Mouse (Mus musculus) midbrain, postnatal 0 days (tissue): ENCODE measurements around the gene Thra. TPM values are rescaled to one million over a fixed set of nuclear protein-coding genes. Genes with fewer than 3 reads are reported as not detected.
"Not testable (repeated sequence)": the region's sequence is repeated elsewhere in the genome, so short reads cannot be mapped to it uniquely, and the experiment has no call there.

ENCODE experiments used
- ATAC-seq: fragments of 200-750 bp; cut with Nextera tagmentation; 2 replicates; pipeline ENCODE4 v1.8.0; 2017; ENCODE audit warnings: moderate number of reproducible peaks, mild to moderate bottlenecking, moderate TSS enrichment, moderate library complexity; ENCODE audit not compliant: low FRiP score
- DNase-seq: peaks from one replicate; pipeline ENCODE4 v3.0.0-alpha.2; 2015; ENCODE audit warnings: low spot score
- H3K27ac ChIP-seq: fragments of 300-500 bp; sonication (generic); 2 replicates; pipeline ENCODE4 v1.5.1; 2014; ENCODE audit warnings: low read depth, mild to moderate bottlenecking, low read length, mixed read lengths
- H3K27me3 ChIP-seq: fragments of 300-500 bp; sonication (generic); 2 replicates; pipeline ENCODE4 v1.6.1; 2014; ENCODE audit warnings: low read length, control low read depth, mixed read lengths; ENCODE audit not compliant: insufficient read depth
- H3K36me3 ChIP-seq: fragments of 300-500 bp; sonication (generic); 2 replicates; pipeline ENCODE4 v1.6.1; 2014; ENCODE audit warnings: low read length, control low read depth, mixed read lengths; ENCODE audit not compliant: insufficient read depth
- H3K4me1 ChIP-seq: fragments of 300-500 bp; sonication (generic); 2 replicates; pipeline ENCODE4 v1.6.1; 2014; ENCODE audit warnings: mild to moderate bottlenecking, control low read depth, antibody characterized with exemption, low read length, mixed read lengths; ENCODE audit not compliant: insufficient read depth
- H3K4me2 ChIP-seq: fragments of 300-500 bp; sonication (generic); 2 replicates; pipeline ENCODE4 v1.6.1; 2014; ENCODE audit warnings: low read depth, mild to moderate bottlenecking, low read length, mixed read lengths; ENCODE audit not compliant: poor library complexity, severe bottlenecking
- H3K4me3 ChIP-seq: fragments of 300-500 bp; sonication (generic); 2 replicates; pipeline ENCODE4 v1.5.1; 2014; ENCODE audit warnings: low read depth, mild to moderate bottlenecking, low read length, moderate library complexity
- H3K9ac ChIP-seq: fragments of 300-500 bp; sonication (generic); replicated peaks from 2 replicates; pipeline ENCODE4 v1.6.1; 2014; ENCODE audit warnings: mild to moderate bottlenecking, low read length, moderate library complexity, mixed read lengths; ENCODE audit not compliant: poor library complexity, severe bottlenecking
- H3K9me3 ChIP-seq: fragments of 300-500 bp; sonication (generic); 2 replicates; pipeline ENCODE4 v1.6.1; 2016; ENCODE audit warnings: low read length, control low read depth
- CTCF ChIP-seq: IDR thresholded peaks from 2 replicates; pipeline ENCODE4 v1.5.1; 2016; ENCODE audit warnings: antibody characterized with exemption, mild to moderate bottlenecking
- WGBS: fragments of 180-500 bp; shearing (Covaris S2); extraction: QIAGEN DNeasy Blood & Tissue Kit; methylation state at CpG from one replicate; pipeline ENCODE4 v1.1.7; 2014; 5-methylcytosine and 5-hydroxymethylcytosine counted together
- polyA plus RNA-seq: library from polyadenylated mRNA; unstranded; fragments of >200 nt; fragmentation: Nextera tagmentation; extraction: Ambion mirVana; gene quantifications from 2 replicates; pipeline ENCODE4 v1.2.1, GENCODE M21; 2015
- total RNA-seq: library from RNA; depleted of rRNA; stranded (reverse); fragments of >200 nt; gene quantifications from 2 replicates; pipeline ENCODE4 v1.2.3, GENCODE M21; 2014

Gene Thra
- total and polyA plus RNA-seq, 2 experiments from 2014 or later, result 182 to 843 TPM

- no peak for DNase-seq
- TF ChIP-seq CTCF, result no peak
- Histone ChIP-seq H3K9ac (no peak overlapping the region), H3K27ac (no peak overlapping the region), H3K27me3 (no peaks in the 10 kb centered on the region), H3K36me3 (no peaks in the 10 kb centered on the region), H3K4me3 (no peak overlapping the region), H3K9me3 (no peaks in the 10 kb centered on the region), H3K4me2 (no peak overlapping the region), H3K4me1 (peaks cover 9% of the 10 kb centered on the region)
- WGBS, result 91% methylated on average over 4 of the region's 4 CpGs
- ATAC-seq, result no peak
Observed at GRCm38 (mm10) chr11:98735111-98735510, 5.3 kb upstream of the Thra start.

- no peaks in the 10 kb centered on the region for H3K9me3 ChIP-seq
- H3K36me3 ChIP-seq, result no peaks in the 10 kb centered on the region
- WGBS, result 85% methylated on average over 1 of the region's 1 CpGs
- no peak overlapping the region for H3K4me3 ChIP-seq
- H3K4me1 ChIP-seq, result peaks cover 9% of the 10 kb centered on the region
- no peak overlapping the region for H3K9ac ChIP-seq
- no peak overlapping the region for H3K4me2 ChIP-seq
- no peaks in the 10 kb centered on the region for H3K27me3 ChIP-seq
- H3K27ac ChIP-seq, result no peak overlapping the region
- DNase-seq, result no peak
- no peak for TF ChIP-seq CTCF
- no peak for ATAC-seq
Observed at GRCm38 (mm10) chr11:98736176-98736575, 4.3 kb upstream of the Thra start.

- H3K27ac ChIP-seq, H3K4me3 ChIP-seq, H3K9me3 ChIP-seq, H3K9ac ChIP-seq, H3K4me2 ChIP-seq, H3K36me3 ChIP-seq, DNase-seq, H3K27me3 ChIP-seq, ATAC-seq, H3K4me1 ChIP-seq: not testable (repeated sequence)
- WGBS, result 97% methylated on average over 2 of the region's 2 CpGs
Observed at GRCm38 (mm10) chr11:98737220-98737619, 3.2 kb upstream of the Thra start.

- WGBS, result 12% methylated on average over 4 of the region's 4 CpGs
- no peak overlapping the region for H3K9ac ChIP-seq
- peak overlapping the region; percentile 34 for H3K4me2 ChIP-seq
Observed at GRCm38 (mm10) chr11:98738428-98738911, 2.0 kb upstream of the Thra start.

DNA sequence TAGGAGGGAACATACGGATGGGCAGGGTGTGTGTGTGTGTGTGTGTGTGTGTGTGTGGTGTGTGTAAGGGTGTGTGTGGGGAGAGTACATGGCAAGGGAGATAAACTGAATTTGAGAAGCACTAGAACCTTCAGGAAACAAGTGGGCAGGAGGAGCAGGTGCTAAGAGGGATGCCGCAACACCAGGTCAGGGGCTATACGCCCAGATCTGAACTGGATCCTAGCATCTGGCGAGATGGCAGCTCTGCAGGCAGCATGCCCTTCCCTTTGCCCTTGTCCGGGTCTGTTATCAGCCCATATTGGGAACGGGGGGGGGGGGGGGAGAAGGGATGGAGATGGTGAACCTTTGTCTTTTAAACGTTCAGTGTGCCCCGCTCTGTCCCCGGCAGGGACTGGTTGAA is 1.5 kb upstream of the Thra start:
- ATAC-seq, result no peak
- WGBS, result 57% methylated on average over 7 of the region's 9 CpGs
- Histone ChIP-seq H3K4me3 (no peak overlapping the region), H3K4me1 (peaks cover 10% of the 10 kb centered on the region), H3K9ac (no peak overlapping the region), H3K27ac (peak overlapping the region; percentile 64), H3K27me3 (no peaks in the 10 kb centered on the region), H3K4me2 (peak overlapping the region; percentile 34), H3K9me3 (no peaks in the 10 kb centered on the region), H3K36me3 (no peaks in the 10 kb centered on the region)
- no peak for DNase-seq
- TF ChIP-seq CTCF, result no peak

More at GRCm38 (mm10) chr11:98738428-98738911, 2.0 kb upstream of the Thra start:
- no peak overlapping the region for H3K4me3 ChIP-seq
- no peaks in the 10 kb centered on the region for H3K9me3 ChIP-seq
- ATAC-seq (0 out of 2 replicates have a peak, but pooled peaks have one; percentile 18), DNase-seq (peak; percentile 85)
- H3K27me3 ChIP-seq, result no peaks in the 10 kb centered on the region
- peak overlapping the region; percentile 64 for H3K27ac ChIP-seq
- no peaks in the 10 kb centered on the region for H3K36me3 ChIP-seq
- peaks cover 9% of the 10 kb centered on the region for H3K4me1 ChIP-seq
- TF ChIP-seq CTCF, result no peak

GRCm38 (mm10) chr11:98740026-98740392 is 429 bp upstream of the Thra start:
- peaks cover 20% of the 10 kb centered on the region for H3K4me1 ChIP-seq
- 6% methylated on average over 8 of the region's 8 CpGs for WGBS

More at GRCm38 (mm10) chr11:98740026-98740392, 429 bp upstream of the Thra start:
- Histone ChIP-seq H3K27me3 (no peaks in the 10 kb centered on the region), H3K9me3 (no peaks in the 10 kb centered on the region), H3K4me3 (peak overlapping the region; percentile 79), H3K9ac (peak overlapping the region; percentile 99), H3K36me3 (no peaks in the 10 kb centered on the region), H3K27ac (peak overlapping the region; percentile 99), H3K4me2 (peak overlapping the region; percentile 94)
- DNase-seq (peak; percentile 74), ATAC-seq (no peak)
- TF ChIP-seq CTCF, result no peak
